Mouse (Mus musculus) thymus, postnatal 4 days (tissue): ENCODE results near the gene Habp2.
A peak's percentile ranks its signal among the peaks of the same experiment; 100 is the strongest.
"Not testable (repeated sequence)": the region's sequence is repeated elsewhere in the genome, so short reads cannot be mapped to it uniquely, and the experiment has no call there.

ENCODE experiments used
- DNase-seq: peaks from one replicate; pipeline ENCODE4 v3.0.0; 2021

Habp2 gene

GRCm38 (mm10) chr19:56297264-56297663, 10.3 kb downstream of the Habp2 start:
- no peak for DNase-seq

- DNase-seq, result no peak
Observed at GRCm38 (mm10) chr19:56300835-56301234, 13.9 kb downstream of the Habp2 start.

- no peak for DNase-seq
Observed at GRCm38 (mm10) chr19:56316531-56316930, 29.6 kb downstream of the Habp2 start.

GRCm38 (mm10) chr19:56319219-56319618, 32.3 kb downstream of the Habp2 start:
- DNase-seq, result peak; percentile 47

GRCm38 (mm10) chr19:56319629-56320028, 32.7 kb downstream of the Habp2 start:
- no peak for DNase-seq

- peak; percentile 84 for DNase-seq
Observed at GRCm38 (mm10) chr19:56320186-56320860, 33.4 kb downstream of the Habp2 start.

GRCm38 (mm10) chr19:56321303-56321920, 34.5 kb downstream of the Habp2 start:
- no peak for DNase-seq

GRCm38 (mm10) chr19:56325676-56326075, 38.7 kb downstream of the Habp2 start:
- DNase-seq, result no peak

GRCm38 (mm10) chr19:56326243-56326855, 39.4 kb downstream of the Habp2 start:
- DNase-seq, result no peak

- DNase-seq, result no peak
Observed at GRCm38 (mm10) chr19:56336321-56336720, 49.4 kb downstream of the Habp2 start.

- DNase-seq, result no peak
Observed at GRCm38 (mm10) chr19:56336826-56337225, 49.9 kb downstream of the Habp2 start.

GRCm38 (mm10) chr19:56342006-56342405, 55.1 kb downstream of the Habp2 start:
- no peak for DNase-seq

- no peak for DNase-seq
Observed at GRCm38 (mm10) chr19:56343869-56344563, 57.1 kb downstream of the Habp2 start.

- no peak for DNase-seq
Observed at GRCm38 (mm10) chr19:56346016-56346415, 59.1 kb downstream of the Habp2 start.

GRCm38 (mm10) chr19:56346750-56347149, 59.8 kb downstream of the Habp2 start:
- no peak for DNase-seq

GRCm38 (mm10) chr19:56349295-56349694, 62.4 kb downstream of the Habp2 start:
- peak; percentile 66 for DNase-seq

GRCm38 (mm10) chr19:56353689-56354088, 66.8 kb downstream of the Habp2 start:
- DNase-seq, result no peak

GRCm38 (mm10) chr19:56355201-56355600, 68.3 kb downstream of the Habp2 start:
- DNase-seq, result no peak

- DNase-seq, result peak; percentile 88
Observed at GRCm38 (mm10) chr19:56356480-56357373, 69.8 kb downstream of the Habp2 start.

- DNase-seq, result not testable (repeated sequence)
Observed at GRCm38 (mm10) chr19:56357374-56357708, 70.4 kb downstream of the Habp2 start.

- DNase-seq, result no peak
Observed at GRCm38 (mm10) chr19:56358890-56359289, 72.0 kb downstream of the Habp2 start.

GRCm38 (mm10) chr19:56363721-56364460, 77.0 kb downstream of the Habp2 start:
- peak; percentile 72 for DNase-seq
